Mouse (Mus musculus): ENCODE measurements around the gene Magi2. TPM values are rescaled to one million over a fixed set of nuclear protein-coding genes. Genes with fewer than 3 reads are reported as not detected.

Magi2 gene
- polyA plus RNA-seq, 2 experiments = 0.08 to 0.15 TPM

DNA sequence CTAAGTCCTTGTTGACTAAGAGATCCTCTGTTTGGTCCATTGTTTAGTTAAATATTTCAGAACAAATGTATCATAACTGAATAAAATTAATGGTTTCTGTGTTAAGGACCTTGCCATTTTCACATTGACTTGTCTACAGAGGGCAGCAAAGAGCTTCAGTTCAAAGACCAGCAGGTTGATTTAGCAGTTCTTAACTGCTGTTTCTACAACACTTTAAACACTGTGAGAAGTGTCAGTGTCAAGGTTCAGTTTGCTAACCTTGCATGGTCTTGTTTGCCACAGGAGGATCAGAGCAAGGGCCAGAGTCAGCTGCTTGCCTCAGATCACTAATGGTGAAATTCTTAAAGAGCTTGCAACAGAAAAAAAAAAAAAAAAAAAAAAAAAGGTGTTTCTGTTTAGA lies 295.3 kb downstream of the Magi2 start:
- Histone ChIP-seq H3K9me3 (ENCODE audit: control insufficient read depth, low read length) (no peaks in the 10 kb centered on the region), H3K27ac (no peak overlapping the region), H3K4me1 (replicated peaks; ENCODE audit: control insufficient read depth in 2 of 2, insufficient read depth in 2 of 2, low read length in 1 of 2) (no peaks in the 10 kb centered on the region), H3K36me3 (replicated peaks; ENCODE audit: control insufficient read depth, insufficient read depth, low read depth) (no peaks in the 10 kb centered on the region), H3K9ac (replicated peaks) (no peak overlapping the region), H3K27me3 (ENCODE audit: control insufficient read depth, insufficient read depth, low read length) (no peaks in the 10 kb centered on the region), H3K4me3 (ENCODE audit: insufficient read depth in 1 of 2, low read depth in 2 of 2, low read length in 2 of 2) (no peak overlapping the region), H3K4me2 (ENCODE audit: low read depth) (no peak overlapping the region)
- ATAC-seq (ENCODE audit: insufficient read depth) (no peak), DNase-seq (ENCODE audit: low read depth in 3 of 3, low spot score in 3 of 3) (peak; percentile 2 to 19 (median 7))
- TF ChIP-seq EP300 (IDR thresholded peaks at IDR 0.05; ENCODE audit: low read depth) (no peak), CTCF (IDR thresholded peaks at IDR 0.05; ENCODE audit: low read depth) (peak; percentile 30; the same call in 1 of the 2 replicates)

DNA sequence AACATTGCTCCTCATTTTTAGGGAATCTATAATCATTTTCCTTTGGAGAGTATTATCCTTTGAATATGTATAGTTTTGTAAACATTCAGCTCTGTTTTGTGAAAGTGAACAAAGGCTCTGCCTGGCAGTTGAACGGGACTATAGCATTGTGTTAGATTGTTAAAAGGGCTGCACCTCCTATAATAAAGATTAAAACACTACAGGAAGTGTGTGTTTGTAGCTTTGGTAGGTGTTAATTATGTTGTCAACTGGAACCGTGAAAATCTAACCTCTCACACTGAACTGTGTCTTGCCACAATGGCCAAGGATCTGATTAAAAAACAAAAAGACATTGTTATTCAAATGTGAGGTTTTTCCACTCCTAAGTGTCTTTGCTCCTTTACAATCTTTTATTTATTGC lies 312.5 kb downstream of the Magi2 start:
- Histone ChIP-seq H3K36me3 (replicated peaks; ENCODE audit: control insufficient read depth, insufficient read depth, low read depth) (no peaks in the 10 kb centered on the region), H3K27ac (no peak overlapping the region), H3K27me3 (ENCODE audit: control insufficient read depth, insufficient read depth, low read length) (no peaks in the 10 kb centered on the region), H3K4me3 (ENCODE audit: insufficient read depth in 1 of 2, low read depth in 2 of 2, low read length in 2 of 2) (no peak overlapping the region), H3K9me3 (ENCODE audit: control insufficient read depth, low read length) (no peaks in the 10 kb centered on the region), H3K4me2 (ENCODE audit: low read depth) (no peak overlapping the region), H3K4me1 (replicated peaks; ENCODE audit: control insufficient read depth in 2 of 2, insufficient read depth in 2 of 2, low read length in 1 of 2) (no peaks in the 10 kb centered on the region), H3K9ac (replicated peaks) (no peak overlapping the region)
- TF ChIP-seq CTCF (IDR thresholded peaks at IDR 0.05; ENCODE audit: low read depth) = no peak
- no peak for TF ChIP-seq EP300 (IDR thresholded peaks at IDR 0.05; ENCODE audit: low read depth)
- DNase-seq (ENCODE audit: low read depth in 3 of 3, low spot score in 3 of 3) = no peak
- 19% methylated on average over 2 of the region's 2 CpGs for whole genome bisulfite sequencing (ENCODE audit: insufficient replicate concordance)
- no peak for ATAC-seq (ENCODE audit: insufficient read depth)

DNA sequence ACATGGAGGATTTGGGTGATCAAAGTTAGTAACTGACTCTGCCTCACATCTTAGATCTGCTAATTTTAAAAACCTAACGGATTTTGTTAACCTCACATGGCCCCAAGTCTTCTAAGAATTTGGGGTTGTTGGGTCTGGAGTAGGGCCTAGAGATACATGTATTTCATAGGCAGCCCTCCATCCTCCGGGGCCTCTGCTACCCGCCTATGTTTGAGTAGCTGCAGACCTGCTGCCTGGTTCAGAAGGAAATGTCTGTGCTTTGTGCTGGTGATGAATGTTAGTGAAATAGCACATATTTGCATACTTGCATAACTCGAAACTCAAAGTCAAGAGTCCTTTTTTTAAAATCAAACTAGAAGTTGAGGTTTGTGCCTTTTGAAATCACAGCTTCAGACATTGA lies 319.6 kb downstream of the Magi2 start:
- WGBS (ENCODE audit: insufficient replicate concordance) = 46% methylated on average over 4 of the region's 4 CpGs
- no peak overlapping the region for H3K27ac ChIP-seq
- H3K4me2 ChIP-seq (ENCODE audit: low read depth) = no peak overlapping the region
- no peaks in the 10 kb centered on the region for H3K9me3 ChIP-seq (ENCODE audit: control insufficient read depth, low read length)
- no peak for ATAC-seq (ENCODE audit: insufficient read depth)
- H3K4me1 ChIP-seq (replicated peaks; ENCODE audit: control insufficient read depth in 2 of 2, insufficient read depth in 2 of 2, low read length in 1 of 2) = no peaks in the 10 kb centered on the region
- DNase-seq (ENCODE audit: low read depth in 3 of 3, low spot score in 3 of 3) = no peak
- no peak for TF ChIP-seq EP300 (IDR thresholded peaks at IDR 0.05; ENCODE audit: low read depth)
- H3K36me3 ChIP-seq (replicated peaks; ENCODE audit: control insufficient read depth, insufficient read depth, low read depth) = no peaks in the 10 kb centered on the region
- H3K27me3 ChIP-seq (ENCODE audit: control insufficient read depth, insufficient read depth, low read length) = no peaks in the 10 kb centered on the region
- H3K9ac ChIP-seq (replicated peaks) = no peak overlapping the region
- no peak overlapping the region for H3K4me3 ChIP-seq (ENCODE audit: insufficient read depth in 1 of 2, low read depth in 2 of 2, low read length in 2 of 2)

DNA sequence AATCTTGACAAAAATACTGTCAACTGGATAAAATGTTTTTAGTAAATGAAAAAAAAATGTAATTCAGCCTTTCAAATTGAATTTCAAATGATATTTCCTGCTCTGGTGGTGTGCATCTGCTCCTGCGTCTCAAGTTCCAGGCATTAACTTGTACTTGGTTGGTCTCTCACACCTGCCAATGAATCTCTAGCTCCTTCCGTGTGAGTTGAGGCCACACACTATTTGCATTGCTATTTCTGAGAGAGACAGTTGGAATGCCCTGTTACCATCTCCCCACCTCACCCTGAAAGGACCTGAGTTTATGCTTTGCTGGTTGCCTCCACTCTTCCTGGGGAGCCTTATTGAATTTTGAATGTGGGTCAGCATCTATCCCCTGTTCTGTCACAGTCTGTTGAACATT lies 320.1 kb downstream of the Magi2 start:
- H3K9ac ChIP-seq (replicated peaks) = no peak overlapping the region

DNA sequence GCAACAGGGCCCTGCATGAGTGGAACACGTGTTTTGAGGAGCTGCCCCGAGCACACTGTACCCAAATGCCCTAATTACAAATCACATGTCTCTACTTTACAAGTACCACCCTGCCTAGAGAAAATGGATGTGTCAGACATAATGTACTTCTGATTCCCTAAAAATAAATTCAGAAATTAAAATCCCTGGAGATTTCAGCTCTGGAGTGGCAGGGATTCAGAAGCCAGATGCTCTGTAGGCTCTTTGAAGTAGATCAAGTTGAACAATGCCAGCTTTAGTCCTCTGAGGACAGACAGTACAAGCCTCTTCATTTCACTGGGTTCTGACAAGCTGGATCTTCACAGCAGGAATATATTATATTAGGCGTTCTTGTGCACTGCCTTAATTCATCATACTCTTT lies 326.7 kb downstream of the Magi2 start:
- H3K4me2 ChIP-seq (ENCODE audit: low read depth) = no peak overlapping the region
- ATAC-seq (ENCODE audit: insufficient read depth) (no peak), DNase-seq (ENCODE audit: low read depth in 3 of 3, low spot score in 3 of 3) (no peak)
- no peaks in the 10 kb centered on the region for H3K4me1 ChIP-seq (replicated peaks; ENCODE audit: control insufficient read depth in 2 of 2, insufficient read depth in 2 of 2, low read length in 1 of 2)
- TF ChIP-seq EP300 (IDR thresholded peaks at IDR 0.05; ENCODE audit: low read depth) (no peak), CTCF (IDR thresholded peaks at IDR 0.05; ENCODE audit: low read depth) (no peak)
- H3K9me3 ChIP-seq (ENCODE audit: control insufficient read depth, low read length) = no peaks in the 10 kb centered on the region
- no peaks in the 10 kb centered on the region for H3K27me3 ChIP-seq (ENCODE audit: control insufficient read depth, insufficient read depth, low read length)
- no peak overlapping the region for H3K4me3 ChIP-seq (ENCODE audit: insufficient read depth in 1 of 2, low read depth in 2 of 2, low read length in 2 of 2)
- no peak overlapping the region for H3K27ac ChIP-seq
- no peak overlapping the region for H3K9ac ChIP-seq (replicated peaks)
- WGBS (ENCODE audit: insufficient replicate concordance) = 54% methylated on average over 3 of the region's 3 CpGs
- H3K36me3 ChIP-seq (replicated peaks; ENCODE audit: control insufficient read depth, insufficient read depth, low read depth) = no peaks in the 10 kb centered on the region

More for the DNA sequence above, 320.1 kb downstream of the Magi2 start:
- Histone ChIP-seq H3K4me2 (ENCODE audit: low read depth) (no peak overlapping the region), H3K4me3 (ENCODE audit: insufficient read depth in 1 of 2, low read depth in 2 of 2, low read length in 2 of 2) (no peak overlapping the region), H3K27me3 (ENCODE audit: control insufficient read depth, insufficient read depth, low read length) (no peaks in the 10 kb centered on the region), H3K27ac (no peak overlapping the region), H3K4me1 (replicated peaks; ENCODE audit: control insufficient read depth in 2 of 2, insufficient read depth in 2 of 2, low read length in 1 of 2) (no peaks in the 10 kb centered on the region), H3K36me3 (replicated peaks; ENCODE audit: control insufficient read depth, insufficient read depth, low read depth) (no peaks in the 10 kb centered on the region), H3K9me3 (ENCODE audit: control insufficient read depth, low read length) (no peaks in the 10 kb centered on the region)
- DNase-seq (ENCODE audit: low read depth in 3 of 3, low spot score in 3 of 3) (no peak), ATAC-seq (ENCODE audit: insufficient read depth) (no peak)
- WGBS (ENCODE audit: insufficient replicate concordance) = 65% methylated on average over 2 of the region's 2 CpGs
- TF ChIP-seq EP300 (IDR thresholded peaks at IDR 0.05; ENCODE audit: low read depth) (no peak), CTCF (IDR thresholded peaks at IDR 0.05; ENCODE audit: low read depth) (no peak)
